Mouse (Mus musculus) R1 (cell line): Measurements from ENCODE around the gene Kcnk5.

Source experiments
- DNase-seq: peaks from one replicate; pipeline ENCODE4 v3.0.0-alpha.2; 2018; ENCODE audit warnings: low read depth, low spot score

Kcnk5 gene

DNA sequence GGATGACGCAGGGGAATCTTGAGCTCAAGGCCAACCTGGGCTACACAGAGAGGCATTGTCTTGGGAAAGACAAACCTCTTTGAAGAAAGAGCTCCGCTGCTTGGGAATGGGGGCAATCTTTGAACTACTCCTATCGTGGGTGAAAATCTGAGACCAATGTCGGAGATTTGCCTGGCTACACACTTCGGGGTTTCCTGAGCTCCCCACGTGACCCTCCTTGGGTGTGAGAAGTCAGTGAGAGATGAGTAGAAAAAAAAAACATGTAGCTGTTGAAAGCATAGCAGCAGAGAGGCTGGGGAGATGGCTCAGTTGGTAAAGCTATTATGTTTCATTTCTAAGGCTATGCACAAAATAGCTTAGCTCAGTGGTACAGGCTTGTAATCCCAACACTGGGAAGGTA is 66.7 kb downstream of the Kcnk5 start:
- DNase-seq = no peak

GRCm38 (mm10) chr14:20113964-20114363 is 67.6 kb downstream of the Kcnk5 start:
- DNase-seq = peak; percentile 83

GRCm38 (mm10) chr14:20113189-20113961 is 68.2 kb downstream of the Kcnk5 start:
- no peak for DNase-seq

DNA sequence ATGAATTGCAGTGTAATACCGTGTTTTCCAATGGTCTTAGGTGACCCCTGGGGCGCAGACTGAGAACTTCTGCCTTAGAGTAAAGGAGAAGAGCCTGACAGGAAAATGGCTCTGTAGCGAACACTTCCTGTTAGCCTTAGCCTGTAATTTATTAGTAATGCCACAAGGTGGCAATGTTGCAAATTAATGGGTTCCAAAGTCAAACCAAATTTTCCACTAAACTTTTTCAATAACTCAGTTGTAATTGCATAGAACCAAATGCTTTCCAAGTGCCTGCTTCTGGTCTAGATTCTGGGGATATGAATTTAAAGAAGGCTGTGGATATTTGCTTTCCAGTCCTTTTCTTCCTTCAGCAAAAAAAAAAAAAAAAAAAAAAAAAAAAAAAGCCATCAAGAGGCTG is 69.4 kb downstream of the Kcnk5 start:
- peak; percentile 65 for DNase-seq

DNA sequence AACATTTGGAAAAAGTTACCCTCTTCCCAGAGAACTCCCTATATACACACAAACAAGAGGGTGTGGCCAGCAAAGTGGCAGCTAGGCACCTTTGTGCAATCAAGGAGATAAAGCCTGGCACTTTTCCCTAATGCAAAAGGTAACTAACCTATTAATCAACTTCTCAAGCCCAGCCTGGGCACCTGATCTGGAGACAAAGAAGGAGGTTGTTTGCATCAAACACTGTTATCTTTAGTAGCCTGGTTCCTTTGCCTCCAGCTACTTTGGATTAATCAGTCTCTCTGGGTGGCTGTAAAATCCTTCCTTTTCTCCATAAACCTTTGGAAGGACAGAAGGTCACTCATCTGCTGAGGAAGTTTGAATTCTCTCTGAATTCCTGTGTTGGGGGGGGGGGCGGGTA is 70.7 kb downstream of the Kcnk5 start:
- DNase-seq = no peak

GRCm38 (mm10) chr14:20106271-20106670 is 75.3 kb downstream of the Kcnk5 start:
- no peak for DNase-seq

DNA sequence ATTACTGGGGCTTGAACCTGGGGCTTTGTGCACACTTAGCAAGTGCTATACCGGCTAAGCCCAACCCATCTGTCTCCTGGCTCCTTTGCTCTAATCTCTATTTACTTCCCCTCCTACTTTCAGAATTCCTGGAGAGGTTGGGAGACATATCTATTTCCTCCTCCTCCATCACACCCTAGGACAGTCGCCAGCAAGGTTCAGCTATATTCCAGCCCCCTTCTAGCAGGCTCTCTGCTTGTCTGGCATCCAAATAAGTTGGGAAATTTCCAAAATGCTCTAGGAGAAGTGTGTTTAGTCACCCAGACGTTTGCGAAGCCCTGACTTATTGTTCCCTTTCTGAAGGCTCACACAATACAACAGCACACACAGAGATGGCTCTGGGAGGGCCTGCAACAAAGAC is 78.4 kb downstream of the Kcnk5 start:
- no peak for DNase-seq

DNA sequence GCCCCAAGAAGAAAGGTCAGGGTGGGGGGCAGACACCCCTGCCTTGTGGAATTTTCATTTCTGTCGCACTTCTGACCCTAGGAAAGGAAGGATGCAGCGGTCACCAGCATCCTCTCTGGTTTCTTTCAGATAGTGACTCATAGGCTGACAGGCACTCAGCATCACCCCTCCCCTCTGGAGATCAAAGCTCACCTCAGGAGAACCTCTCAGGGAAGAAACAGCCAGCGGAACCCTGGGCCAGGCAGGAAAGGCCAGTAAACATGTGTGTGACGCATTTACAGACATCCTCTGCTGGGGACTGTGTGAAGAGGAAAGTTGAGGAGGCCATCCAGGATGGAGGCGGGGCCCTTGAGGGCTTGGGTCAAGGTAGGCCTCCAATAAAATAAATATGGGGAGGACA is 83.5 kb downstream of the Kcnk5 start:
- DNase-seq = no peak

DNA sequence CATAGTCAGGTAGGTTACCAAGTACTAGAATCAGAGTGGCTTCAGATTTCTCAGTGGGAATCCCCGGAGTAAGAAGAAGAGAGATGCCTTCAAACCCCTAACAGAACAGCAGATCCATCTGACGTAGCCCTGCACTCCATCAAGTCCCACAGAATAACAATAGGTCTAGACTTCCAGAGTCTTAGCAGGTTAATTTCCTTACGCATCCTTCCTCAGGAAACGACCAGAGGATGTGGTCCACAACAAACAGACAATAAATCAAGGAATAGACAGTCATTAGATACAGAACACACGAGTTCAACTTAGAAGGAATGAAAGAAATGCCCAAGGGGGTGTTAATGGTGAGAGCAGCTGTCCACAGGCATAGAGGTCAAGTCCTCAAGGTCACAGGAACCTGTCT is 86.7 kb downstream of the Kcnk5 start:
- DNase-seq = peak; percentile 21

DNA sequence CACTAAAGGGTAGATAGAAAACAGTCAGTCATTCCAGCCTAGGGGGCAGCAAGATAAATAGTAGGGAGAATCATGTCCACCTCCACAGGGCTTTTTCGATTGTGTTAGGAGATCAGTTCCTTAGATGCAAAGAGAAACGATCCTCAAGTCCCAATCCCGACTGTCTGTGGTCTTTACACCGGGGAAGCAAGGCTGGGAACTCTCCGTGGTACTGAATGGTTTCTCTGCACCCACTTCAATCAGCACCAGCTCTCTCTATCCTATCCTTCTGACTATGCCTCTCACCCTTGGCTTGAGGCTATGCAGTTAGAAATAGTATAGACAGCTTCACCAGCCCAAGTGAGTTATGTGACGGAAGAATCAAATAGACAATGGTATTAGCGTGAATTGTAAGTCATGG is 88.1 kb downstream of the Kcnk5 start:
- DNase-seq = peak; percentile 72
